8 mouse cellular contexts compared by ENCODE assay signal in the genomic region with DNA sequence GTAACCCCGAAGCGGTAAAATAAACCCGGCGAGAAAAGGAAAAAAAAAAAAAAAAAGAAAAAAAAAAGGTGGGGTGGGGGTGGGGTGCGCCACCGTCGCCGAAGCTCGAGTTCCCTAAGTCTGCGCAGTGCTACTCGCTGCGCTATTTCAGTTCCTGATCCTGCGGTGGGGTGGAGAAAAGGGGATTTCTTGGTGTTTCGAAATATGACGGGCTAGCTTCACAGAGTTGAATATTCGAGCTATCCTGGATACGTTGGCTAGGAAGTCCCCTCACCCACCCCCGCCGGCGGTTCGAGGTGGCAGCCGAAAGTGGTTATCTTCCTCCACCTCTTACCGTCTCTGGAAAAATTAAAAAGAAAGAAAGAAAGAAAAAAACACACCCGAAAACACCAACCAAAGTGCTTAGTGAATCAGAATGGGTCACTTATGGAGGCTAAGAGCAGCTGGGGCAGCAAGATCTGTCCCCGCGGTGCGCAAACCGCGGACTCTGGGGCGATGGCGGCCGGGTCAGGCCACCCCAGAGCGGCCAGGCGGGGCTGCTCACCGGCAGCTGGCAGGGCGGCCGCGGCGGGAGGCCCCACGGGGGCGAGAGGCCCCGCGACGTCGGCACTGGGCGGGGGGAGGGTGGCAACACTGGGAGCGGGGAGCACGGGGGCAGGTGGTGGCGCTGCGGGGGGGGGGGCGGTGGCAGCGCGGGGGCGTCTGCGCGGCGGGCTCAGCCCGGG. TPM values are rescaled to one million over a fixed set of nuclear protein-coding genes. Genes with fewer than 3 reads are reported as not detected.
DNase-seq lines count a peak whose midpoint lies in the region; ATAC-seq and TF ChIP-seq lines count a peak whose summit lies in the region.

No protein-coding gene starts in this region.

- peak overlapping the region; percentile 73 for H3K4me3 ChIP-seq in lung, embryonic 16.5 days (ENCODE audit: low read length)
- H3K4me3 ChIP-seq in thymus, adult 2 months (ENCODE audit: control insufficient read depth, insufficient read depth, low read length) = peak overlapping the region; percentile 67

- peaks cover 2% of the 10 kb centered on the region; the same call in 1 of the 2 replicates for H3K36me3 ChIP-seq in lung, embryonic 16.5 days (ENCODE audit: control insufficient read depth, insufficient read depth, low read length)
- H3K36me3 ChIP-seq in thymus, adult 2 months (ENCODE audit: control insufficient read depth, insufficient read depth, low read length) = no peaks in the 10 kb centered on the region

- peak; percentile 66 for DNase-seq in ES-CJ7 (ENCODE audit: low read depth, low spot score)
- DNase-seq in cerebellum, adult 11-12 months = peak; percentile 64
- DNase-seq in forelimb bud, embryonic 11.5 days (ENCODE audit: low read depth, low spot score) = peak; percentile 72
- peak; percentile 85 for DNase-seq in layer of hippocampus, adult 9-11 months
- DNase-seq in ovary, adult 18-20 months (ENCODE audit: low spot score) = peak; percentile 55
- DNase-seq in thymus, adult 2 months = peak; percentile 67

- no peak; the same call in 1 of the 2 replicates for TF ChIP-seq POLR2A in thymus, adult 2 months (IDR thresholded peaks at IDR 0.05; ENCODE audit: control insufficient read depth, extremely low read depth, insufficient read depth, low read length, poor library complexity)

- H3K27ac ChIP-seq in lung, embryonic 16.5 days (ENCODE audit: low read length) = peak overlapping the region; percentile 99
- peak overlapping the region; percentile 96 for H3K27ac ChIP-seq in thymus, adult 2 months (ENCODE audit: control insufficient read depth, insufficient read depth, low read length)

- ATAC-seq in hematopoietic stem cell, adult 5-6 weeks (replicated peaks in 1 of 2; ENCODE audit: insufficient read depth in 1 of 2, low FRiP score in 2 of 2, low TSS enrichment in 1 of 2, low read depth in 1 of 2, poor library complexity in 2 of 2, severe bottlenecking in 2 of 2) = peak; percentile 54 to 57
- peak; percentile 58 for ATAC-seq in lung, embryonic 16.5 days (ENCODE audit: low read depth)

- H3K9me3 ChIP-seq in lung, embryonic 16.5 days (ENCODE audit: control insufficient read depth, low read length) = no peaks in the 10 kb centered on the region

- under 1% methylated on average over 39 of the region's 58 CpGs for WGBS in lung, embryonic 16.5 days
- under 1% methylated on average over 55 of the region's 58 CpGs for WGBS in thymus, adult 2 months

- peak overlapping the region; percentile 76 for H3K4me2 ChIP-seq in lung, embryonic 16.5 days (ENCODE audit: low read depth, low read length)

- TF ChIP-seq CTCF in thymus, adult 2 months (IDR thresholded peaks at IDR 0.05; ENCODE audit: borderline replicate concordance, control insufficient read depth, extremely low read depth, insufficient read depth, low read length, poor library complexity) = peak; percentile 53; the same call in 1 of the 2 replicates

- H3K4me1 ChIP-seq in lung, embryonic 16.5 days (replicated peaks; ENCODE audit: control insufficient read depth, insufficient read depth, low read length) = peaks cover 25% of the 10 kb centered on the region
- H3K4me1 ChIP-seq in thymus, adult 2 months (replicated peaks; ENCODE audit: control insufficient read depth, insufficient read depth, low read length) = peaks cover 13% of the 10 kb centered on the region

- no peaks in the 10 kb centered on the region for H3K27me3 ChIP-seq in lung, embryonic 16.5 days (ENCODE audit: control insufficient read depth, insufficient read depth, low read depth, low read length)
- H3K27me3 ChIP-seq in thymus, adult 2 months (ENCODE audit: control insufficient read depth, insufficient read depth, low read length) = no peaks in the 10 kb centered on the region

- peak overlapping the region; percentile 82 for H3K9ac ChIP-seq in lung, embryonic 16.5 days (ENCODE audit: low read length)

RNA-seq across cellular contexts. Expression of a gene that starts 1.1 kb away (rescaled TPM):
- total RNA-seq in hematopoietic stem cell, adult 5-6 weeks (2017) = 49.2 and 65.2 TPM in 2 replicates
- 20.6 and 22.2 TPM in 2 replicates for polyA plus RNA-seq in lung, embryonic 16.5 days (2015; fragmentation: Nextera tagmentation; extraction: Ambion mirVana)
- 12.4 and 13.1 TPM in 2 replicates for polyA plus RNA-seq in thymus, adult 2 months (2012; rRNA removed)

RNA-seq across cellular contexts. Expression of a gene that starts 55.9 kb away (rescaled TPM):
- total RNA-seq in hematopoietic stem cell, adult 5-6 weeks (2017) = not detected in 2 replicates
- 5.0 and 5.8 TPM in 2 replicates for polyA plus RNA-seq in lung, embryonic 16.5 days (2015; fragmentation: Nextera tagmentation; extraction: Ambion mirVana)
- polyA plus RNA-seq in thymus, adult 2 months (2012; rRNA removed) = 1.5 TPM in 2 replicates

Comparison
In these comparisons a context has a peak if more than half of its experiments do, and no peak if none do; other contexts are left out.
1. Peak in every context shown above with its lines: DNase-seq, ATAC-seq, H3K4me3 ChIP-seq and H3K27ac ChIP-seq.